Mouse (Mus musculus) CH12.LX (cell line): ENCODE measurements at regions not wholly inside any gene's neighbourhood (a gene's known extent, or its start where the extent isn't known, plus 50 kb on each side); places are given as distances from the start of the nearest gene placed in this dataset.

Experiments used
- DNase-seq: peaks from one replicate; pipeline ENCODE4 v3.0.0-alpha.2; 2013; ENCODE audit errors: extremely low read depth
- H3K27ac ChIP-seq: 2 replicates; pipeline ENCODE4 v1.5.1; 2012; ENCODE audit warnings: low read depth, mild to moderate bottlenecking, control low read depth, moderate library complexity; ENCODE audit not compliant: insufficient read depth
- H3K27me3 ChIP-seq: replicated peaks from 2 replicates; pipeline ENCODE3; 2012; ENCODE audit warnings: inconsistent platforms
- H3K36me3 ChIP-seq, 2 experiments: replicated peaks in 1 of 2; 2 replicates each; pipeline versions ENCODE3 to v1.6.1; 2012; ENCODE audit warnings: inconsistent platforms in 1 of 2, low read length in 1 of 2, mild to moderate bottlenecking in 1 of 2, mixed read lengths in 1 of 2, moderate library complexity in 1 of 2; ENCODE audit not compliant: control insufficient read depth in 1 of 2, insufficient read depth in 1 of 2
- H3K4me1 ChIP-seq, 2 experiments: 2 replicates each; pipeline ENCODE4 v1.6.1; 2012; ENCODE audit warnings: inconsistent platforms in 1 of 2, moderate library complexity in 1 of 2; ENCODE audit not compliant: insufficient read depth in 2 of 2, control insufficient read depth in 1 of 2
- H3K4me2 ChIP-seq: 2 replicates; pipeline ENCODE4 v1.6.1; 2012; ENCODE audit warnings: low read depth, mild to moderate bottlenecking, control low read depth; ENCODE audit not compliant: poor library complexity, insufficient read depth, severe bottlenecking
- H3K4me3 ChIP-seq, 3 experiments: fragments of 150-350 bp in 1 of 3; sonication (generic) in 1 of 3; replicated peaks in 1 of 3; 2 replicates each; pipeline versions ENCODE3 to v1.5.1; 2011 to 2012; ENCODE audit warnings: low read depth in 2 of 3, low read length in 2 of 3, mild to moderate bottlenecking in 2 of 3, moderate library complexity in 2 of 3, control low read depth in 1 of 3, improper control_type of control experiment in 1 of 3, inconsistent platforms in 1 of 3, mixed read lengths in 1 of 3; ENCODE audit not compliant: poor library complexity in 1 of 3
- H3K79me2 ChIP-seq: replicated peaks from 2 replicates; pipeline ENCODE4 v1.6.1; 2012; ENCODE audit warnings: mild to moderate bottlenecking, moderate library complexity; ENCODE audit not compliant: control insufficient read depth, poor library complexity, insufficient read depth, severe bottlenecking; ENCODE audit errors: extremely low read depth
- H3K9ac ChIP-seq: 2 replicates; pipeline ENCODE4 v1.6.1; 2012; ENCODE audit warnings: low read depth, mild to moderate bottlenecking, control low read depth, moderate library complexity; ENCODE audit not compliant: insufficient read depth
- H3K9me3 ChIP-seq: replicated peaks from 2 replicates; pipeline ENCODE3; 2012; ENCODE audit warnings: low read length, inconsistent platforms, mixed read lengths
- CHD1 ChIP-seq: IDR thresholded peaks from 2 replicates; pipeline ENCODE4 v1.6.1; 2012; ENCODE audit warnings: low read depth, low read length, improper control_type of control experiment, inconsistent platforms
- CHD2 ChIP-seq: IDR thresholded peaks from 2 replicates; pipeline ENCODE4 v1.6.1; 2011; ENCODE audit warnings: low read length, improper control_type of control experiment
- E2F4 ChIP-seq: IDR thresholded peaks from 2 replicates; pipeline ENCODE4 v1.6.1; 2011; ENCODE audit warnings: low read depth, low read length, improper control_type of control experiment; ENCODE audit not compliant: insufficient replicate concordance
- ELF1 ChIP-seq: IDR thresholded peaks from 2 replicates; pipeline ENCODE4 v1.6.1; 2014; ENCODE audit warnings: low read depth, mild to moderate bottlenecking, inconsistent platforms, low read length, improper control_type of control experiment
- EP300 ChIP-seq: IDR thresholded peaks from 2 replicates; pipeline ENCODE4 v1.6.1; 2011; ENCODE audit warnings: low read length, improper control_type of control experiment
- ETS1 ChIP-seq: conservative IDR thresholded peaks from 2 replicates; pipeline ENCODE4 v1.6.1; 2012; ENCODE audit warnings: low read depth, mild to moderate bottlenecking, inconsistent platforms, low read length, improper control_type of control experiment, moderate library complexity
- GABPA ChIP-seq: IDR thresholded peaks from 2 replicates; pipeline ENCODE4 v1.6.1; 2012; ENCODE audit warnings: low read depth, low read length, improper control_type of control experiment, inconsistent platforms; ENCODE audit not compliant: insufficient replicate concordance
- HCFC1 ChIP-seq: IDR thresholded peaks from 2 replicates; pipeline ENCODE4 v1.6.1; 2012; ENCODE audit warnings: low read depth, mild to moderate bottlenecking, inconsistent platforms, low read length, improper control_type of control experiment
- IRF4 ChIP-seq: IDR thresholded peaks from 2 replicates; pipeline ENCODE4 v1.6.1; 2014; ENCODE audit warnings: low read depth, mild to moderate bottlenecking, inconsistent platforms, low read length, improper control_type of control experiment
- JUN ChIP-seq: IDR thresholded peaks from 2 replicates; pipeline ENCODE4 v1.6.1; 2011; ENCODE audit warnings: low read depth, mild to moderate bottlenecking, low read length, improper control_type of control experiment, moderate library complexity; ENCODE audit not compliant: insufficient read depth
- JUND ChIP-seq: conservative IDR thresholded peaks from 2 replicates; pipeline ENCODE4 v1.6.1; 2011; ENCODE audit warnings: low read depth, low read length, improper control_type of control experiment
- KAT2A ChIP-seq: IDR thresholded peaks from 2 replicates; pipeline ENCODE4 v1.6.1; 2012; ENCODE audit warnings: low read length, improper control_type of control experiment, inconsistent platforms; ENCODE audit not compliant: insufficient replicate concordance
- MAFK ChIP-seq: IDR thresholded peaks from 2 replicates; pipeline ENCODE4 v1.6.1; 2011; ENCODE audit warnings: low read length, improper control_type of control experiment; ENCODE audit not compliant: insufficient replicate concordance
- MAX ChIP-seq: IDR thresholded peaks from 2 replicates; pipeline ENCODE4 v1.6.1; 2011; ENCODE audit warnings: low read length, improper control_type of control experiment
- MAZ ChIP-seq: IDR thresholded peaks from 2 replicates; pipeline ENCODE4 v1.6.1; 2012; ENCODE audit warnings: low read depth, mild to moderate bottlenecking, inconsistent platforms, low read length, improper control_type of control experiment, moderate library complexity
- MYC ChIP-seq: IDR thresholded peaks from 2 replicates; pipeline ENCODE4 v1.6.1; 2011; ENCODE audit warnings: low read depth, mild to moderate bottlenecking, improper control_type of control experiment, low read length
- NELFE ChIP-seq: IDR thresholded peaks from 2 replicates; pipeline ENCODE4 v1.6.1; 2011; ENCODE audit warnings: low read depth, low read length, improper control_type of control experiment
- PAX5 ChIP-seq: IDR thresholded peaks from 2 replicates; pipeline ENCODE4 v1.6.1; 2012; ENCODE audit warnings: low read length, inconsistent platforms, mixed read lengths
- RAD21 ChIP-seq: IDR thresholded peaks from 2 replicates; pipeline ENCODE4 v1.6.1; 2011; ENCODE audit warnings: low read depth, mild to moderate bottlenecking, low read length, improper control_type of control experiment, moderate library complexity
- RCOR1 ChIP-seq: conservative IDR thresholded peaks from 2 replicates; pipeline ENCODE4 v1.6.1; 2012; ENCODE audit warnings: low read depth, mild to moderate bottlenecking, inconsistent platforms, low read length, improper control_type of control experiment
- TBP ChIP-seq: conservative IDR thresholded peaks from 2 replicates; pipeline ENCODE4 v1.6.1; 2011; ENCODE audit warnings: low read depth, low read length, improper control_type of control experiment
- UBTF ChIP-seq: IDR thresholded peaks from 2 replicates; pipeline ENCODE4 v1.6.1; 2012; ENCODE audit warnings: low read depth, mild to moderate bottlenecking, inconsistent platforms, low read length, improper control_type of control experiment, moderate library complexity
- USF1 ChIP-seq: IDR thresholded peaks from 2 replicates; pipeline ENCODE4 v1.6.1; 2014; ENCODE audit warnings: low read depth, mild to moderate bottlenecking, inconsistent platforms, low read length, improper control_type of control experiment
- USF2 ChIP-seq: conservative IDR thresholded peaks from 2 replicates; pipeline ENCODE4 v1.6.1; 2011; ENCODE audit warnings: low read depth, low read length, improper control_type of control experiment
- ZC3H11A ChIP-seq: IDR thresholded peaks from 2 replicates; pipeline ENCODE4 v1.6.1; 2012; ENCODE audit warnings: low read depth, mild to moderate bottlenecking, inconsistent platforms, low read length, improper control_type of control experiment
- ZKSCAN1 ChIP-seq: IDR thresholded peaks from 2 replicates; pipeline ENCODE4 v1.6.1; 2012; ENCODE audit warnings: low read depth, inconsistent platforms, low read length, improper control_type of control experiment, borderline replicate concordance
- ZMIZ1 ChIP-seq: IDR thresholded peaks from 2 replicates; pipeline ENCODE4 v1.6.1; 2012; ENCODE audit warnings: low read depth, mild to moderate bottlenecking, inconsistent platforms, low read length, improper control_type of control experiment
- dilution Hi-C: fragments of 300-500 bp; cut with MboI; formaldehyde crosslinking; loops from 2 replicates; pipeline ENCODE4 v1.14.3; 2020; ENCODE audit warnings: low sequenced_read_pairs; ENCODE audit not compliant: extremely low pct_unique_long_range_greater_than_20kb, extremely low pct_ligation_motif_present
- in situ Hi-C: fragments of 300-500 bp; cut with MboI; formaldehyde crosslinking; loops from 3 replicates; pipeline ENCODE4 v1.14.3; 2019; ENCODE audit warnings: low sequenced_read_pairs, low pct_ligation_motif_present, low pct_unique_long_range_greater_than_20kb, mixed read lengths

- no peaks in the 10 kb centered on the region for H3K79me2 ChIP-seq
- H3K4me1 ChIP-seq: no peaks in the 10 kb centered on the region
- in situ Hi-C loops: no loop called here
- H3K9ac ChIP-seq: no peak overlapping the region
- TF ChIP-seq CHD2 (no peak), ZMIZ1 (no peak), ZKSCAN1 (no peak), EP300 (no peak), ETS1 (no peak), KAT2A (no peak), MAFK (no peak), MAX (no peak), ELF1 (no peak), NELFE (no peak)
- no peak for DNase-seq
- no peaks in the 10 kb centered on the region for H3K36me3 ChIP-seq
- no peak overlapping the region for H3K4me2 ChIP-seq
- no peak overlapping the region for H3K4me3 ChIP-seq
- H3K9me3 ChIP-seq: no peaks in the 10 kb centered on the region
- dilution Hi-C loops: no loop called here
- no peak overlapping the region for H3K27ac ChIP-seq
- H3K27me3 ChIP-seq: no peaks in the 10 kb centered on the region
These were observed 256.3 kb upstream of the Fam98a start for GRCm38 (mm10) chr17:75808025-75808424.

GRCm38 (mm10) chr17:75804358-75804757 lies 252.6 kb upstream of the Fam98a start:
- Histone ChIP-seq H3K79me2 (no peaks in the 10 kb centered on the region), H3K9me3 (no peaks in the 10 kb centered on the region), H3K4me1 (no peaks in the 10 kb centered on the region), H3K4me2 (no peak overlapping the region), H3K9ac (no peak overlapping the region), H3K27me3 (no peaks in the 10 kb centered on the region), H3K27ac (no peak overlapping the region), H3K36me3 (no peaks in the 10 kb centered on the region), H3K4me3 (no peak overlapping the region)
- TF ChIP-seq IRF4 (no peak), RAD21 (no peak), ZKSCAN1 (no peak), RCOR1 (no peak), ZC3H11A (no peak), ETS1 (no peak)
- DNase-seq: no peak
- dilution Hi-C loops (no loop called here), in situ Hi-C loops (no loop called here)

GRCm38 (mm10) chr17:75796380-75796779 lies 244.6 kb upstream of the Fam98a start:
- H3K79me2 ChIP-seq: no peaks in the 10 kb centered on the region
- no peak overlapping the region for H3K4me2 ChIP-seq
- no peaks in the 10 kb centered on the region for H3K9me3 ChIP-seq
- in situ Hi-C loops (loop anchor here (25.0 kb wide), 1 partner anchor 184 kb away; no protein-coding TSS in a partner anchor), dilution Hi-C loops (no loop called here)
- no peak for DNase-seq
- H3K4me3 ChIP-seq: no peak overlapping the region
- H3K27me3 ChIP-seq: no peaks in the 10 kb centered on the region
- H3K36me3 ChIP-seq: no peaks in the 10 kb centered on the region
- peaks cover 5 to 9% of the 10 kb centered on the region in 2 experiments for H3K4me1 ChIP-seq
- no peak overlapping the region for H3K27ac ChIP-seq
- H3K9ac ChIP-seq: no peak overlapping the region
- TF ChIP-seq EP300 (peak; percentile 67), USF1 (no peak), E2F4 (no peak), JUN (peak; percentile 18; the same call in 1 of the 2 replicates), MAZ (no peak), JUND (peak; percentile 47; the same call in 1 of the 2 replicates), MAFK (no peak), MYC (0 out of 2 replicates have a peak, but pooled peaks have one; percentile 22), PAX5 (no peak), RAD21 (no peak), TBP (no peak), USF2 (no peak), CHD1 (no peak), GABPA (no peak), UBTF (no peak), HCFC1 (no peak), MAX (no peak)
